Mouse (Mus musculus): ENCODE results near the gene Ttc25. TPM values are rescaled to one million over a fixed set of nuclear protein-coding genes. Genes with fewer than 3 reads are reported as not detected.

Ttc25 gene
- polyA plus RNA-seq, 1 experiment, result not detected

GRCm38 (mm10) chr11:100515061-100515460 is 30.3 kb upstream of the Ttc25 start:
- H3K27me3 ChIP-seq (ENCODE audit: control insufficient read depth), result no peaks in the 10 kb centered on the region
- no peak overlapping the region for H3K4me3 ChIP-seq (replicated peaks)
- peaks cover 4% of the 10 kb centered on the region; the same call in 1 of the 2 replicates for H3K4me1 ChIP-seq (ENCODE audit: control insufficient read depth)
- H3K36me3 ChIP-seq (ENCODE audit: control insufficient read depth), result peaks cover 82% of the 10 kb centered on the region
- H3K9me3 ChIP-seq (ENCODE audit: control insufficient read depth, low read length), result no peaks in the 10 kb centered on the region
- TF ChIP-seq TAL1 (IDR thresholded peaks at IDR 0.05; ENCODE audit: low read length), result no peak
- no peak for TF ChIP-seq GATA1 (IDR thresholded peaks at IDR 0.05; ENCODE audit: low read length)

DNA sequence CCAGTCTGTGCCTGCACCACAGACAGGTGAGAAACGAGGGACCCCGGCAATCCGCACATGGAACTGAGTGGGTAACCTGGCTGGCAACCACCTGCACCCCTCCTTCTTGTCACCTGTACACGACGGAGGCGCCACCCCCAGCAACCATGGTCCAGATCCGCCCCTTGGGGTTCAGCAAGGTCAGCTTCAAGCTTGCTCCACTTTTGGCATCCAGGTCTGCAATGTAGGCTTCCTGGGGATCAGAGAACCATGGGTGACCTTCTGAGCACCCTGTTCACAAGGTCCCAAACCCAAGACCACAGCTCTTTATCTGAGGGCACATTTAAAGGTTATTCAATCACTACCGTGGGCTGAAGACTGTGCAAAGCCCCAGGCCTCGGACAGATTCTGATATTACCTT is 29.6 kb upstream of the Ttc25 start:
- TF ChIP-seq TAL1 (IDR thresholded peaks at IDR 0.05; ENCODE audit: low read length), result no peak
- TF ChIP-seq GATA1 (IDR thresholded peaks at IDR 0.05; ENCODE audit: low read length), result no peak
- Histone ChIP-seq H3K4me3 (replicated peaks) (no peak overlapping the region), H3K36me3 (ENCODE audit: control insufficient read depth) (peaks cover 85% of the 10 kb centered on the region), H3K4me1 (ENCODE audit: control insufficient read depth) (peaks cover 4% of the 10 kb centered on the region; the same call in 1 of the 2 replicates), H3K9me3 (ENCODE audit: control insufficient read depth, low read length) (no peaks in the 10 kb centered on the region), H3K27me3 (ENCODE audit: control insufficient read depth) (no peaks in the 10 kb centered on the region)

- peaks cover 4% of the 10 kb centered on the region; the same call in 1 of the 2 replicates for H3K4me1 ChIP-seq (ENCODE audit: control insufficient read depth)
- no peak overlapping the region for H3K4me3 ChIP-seq (replicated peaks)
- H3K9me3 ChIP-seq (ENCODE audit: control insufficient read depth, low read length), result no peaks in the 10 kb centered on the region
- no peaks in the 10 kb centered on the region for H3K27me3 ChIP-seq (ENCODE audit: control insufficient read depth)
- peaks cover 87% of the 10 kb centered on the region for H3K36me3 ChIP-seq (ENCODE audit: control insufficient read depth)
- no peak for TF ChIP-seq GATA1 (IDR thresholded peaks at IDR 0.05; ENCODE audit: low read length)
- no peak for TF ChIP-seq TAL1 (IDR thresholded peaks at IDR 0.05; ENCODE audit: low read length)
Observed at GRCm38 (mm10) chr11:100516291-100516690, 29.1 kb upstream of the Ttc25 start.

- Histone ChIP-seq H3K27me3 (ENCODE audit: control insufficient read depth) (no peaks in the 10 kb centered on the region), H3K4me1 (ENCODE audit: control insufficient read depth) (peaks cover 4% of the 10 kb centered on the region; the same call in 1 of the 2 replicates), H3K4me3 (replicated peaks) (no peak overlapping the region), H3K9me3 (ENCODE audit: control insufficient read depth, low read length) (no peaks in the 10 kb centered on the region), H3K36me3 (ENCODE audit: control insufficient read depth) (peaks cover 89% of the 10 kb centered on the region)
- TF ChIP-seq TAL1 (IDR thresholded peaks at IDR 0.05; ENCODE audit: low read length), result no peak
- no peak for TF ChIP-seq GATA1 (IDR thresholded peaks at IDR 0.05; ENCODE audit: low read length)
Observed at GRCm38 (mm10) chr11:100518188-100518591, 27.2 kb upstream of the Ttc25 start.

GRCm38 (mm10) chr11:100519188-100519587 is 26.2 kb upstream of the Ttc25 start:
- TF ChIP-seq GATA1 (IDR thresholded peaks at IDR 0.05; ENCODE audit: low read length) (no peak), TAL1 (IDR thresholded peaks at IDR 0.05; ENCODE audit: low read length) (no peak)
- Histone ChIP-seq H3K4me3 (replicated peaks) (no peak overlapping the region), H3K9me3 (ENCODE audit: control insufficient read depth, low read length) (no peaks in the 10 kb centered on the region), H3K27me3 (ENCODE audit: control insufficient read depth) (no peaks in the 10 kb centered on the region), H3K4me1 (ENCODE audit: control insufficient read depth) (peaks cover 4% of the 10 kb centered on the region; the same call in 1 of the 2 replicates), H3K36me3 (ENCODE audit: control insufficient read depth) (peaks cover 88% of the 10 kb centered on the region)

DNA sequence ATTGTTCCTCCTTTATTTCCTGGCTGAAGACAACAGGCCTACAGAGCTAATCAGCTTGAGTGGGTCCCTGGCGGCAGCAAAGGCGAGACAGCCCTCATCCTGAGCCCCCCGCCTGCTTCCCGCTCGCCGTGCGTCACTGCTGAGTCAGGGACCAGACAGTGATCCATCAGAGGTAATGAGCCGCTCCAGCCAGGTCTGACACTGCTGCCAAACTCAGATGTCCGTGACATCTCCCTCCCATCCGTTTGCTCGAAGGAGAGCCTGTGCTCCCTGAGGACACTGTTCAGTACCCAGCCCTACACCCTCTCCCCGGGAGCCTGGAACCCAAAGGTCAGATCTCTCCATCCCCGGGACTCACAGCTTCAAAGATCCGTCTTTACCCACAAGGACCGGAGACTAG is 24.6 kb upstream of the Ttc25 start:
- no peak for TF ChIP-seq GATA1 (IDR thresholded peaks at IDR 0.05; ENCODE audit: low read length)
- no peak for TF ChIP-seq TAL1 (IDR thresholded peaks at IDR 0.05; ENCODE audit: low read length)
- H3K9me3 ChIP-seq (ENCODE audit: control insufficient read depth, low read length), result no peaks in the 10 kb centered on the region
- peaks cover 81% of the 10 kb centered on the region for H3K36me3 ChIP-seq (ENCODE audit: control insufficient read depth)
- peaks cover 19% of the 10 kb centered on the region for H3K4me1 ChIP-seq (ENCODE audit: control insufficient read depth)
- no peaks in the 10 kb centered on the region for H3K27me3 ChIP-seq (ENCODE audit: control insufficient read depth)
- no peak overlapping the region for H3K4me3 ChIP-seq (replicated peaks)

DNA sequence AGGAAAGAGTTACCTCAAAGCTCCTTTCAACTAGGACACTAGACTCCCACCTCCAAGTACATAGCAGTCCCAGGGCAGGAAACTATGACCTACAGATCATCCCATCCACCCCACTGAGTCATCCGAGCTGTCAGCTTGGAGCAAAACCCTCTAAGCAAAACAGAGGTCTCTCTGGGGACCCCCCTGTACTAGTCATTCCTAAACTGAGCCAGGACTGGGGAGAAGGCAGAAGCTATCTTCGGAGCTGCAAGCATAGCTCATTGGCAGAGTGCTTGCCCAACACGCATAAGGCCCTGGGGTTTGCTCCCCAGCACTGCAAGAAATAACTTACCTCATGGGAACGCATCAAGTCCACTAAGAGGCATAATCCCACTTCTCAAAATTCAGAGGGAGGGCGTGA is 21.0 kb upstream of the Ttc25 start:
- Histone ChIP-seq H3K9me3 (ENCODE audit: control insufficient read depth, low read length) (no peaks in the 10 kb centered on the region), H3K4me3 (replicated peaks) (no peak overlapping the region), H3K36me3 (ENCODE audit: control insufficient read depth) (peaks cover 57% of the 10 kb centered on the region), H3K4me1 (ENCODE audit: control insufficient read depth) (peaks cover 43% of the 10 kb centered on the region), H3K27me3 (ENCODE audit: control insufficient read depth) (no peaks in the 10 kb centered on the region)
- TF ChIP-seq GATA1 (IDR thresholded peaks at IDR 0.05; ENCODE audit: low read length) (no peak), TAL1 (IDR thresholded peaks at IDR 0.05; ENCODE audit: low read length) (no peak)

GRCm38 (mm10) chr11:100524987-100525630 is 20.3 kb upstream of the Ttc25 start:
- H3K36me3 ChIP-seq (ENCODE audit: control insufficient read depth), result peaks cover 50% of the 10 kb centered on the region
- H3K27me3 ChIP-seq (ENCODE audit: control insufficient read depth), result no peaks in the 10 kb centered on the region
- no peak overlapping the region for H3K4me3 ChIP-seq (replicated peaks)
- H3K4me1 ChIP-seq (ENCODE audit: control insufficient read depth), result peaks cover 43% of the 10 kb centered on the region
- TF ChIP-seq GATA1 (IDR thresholded peaks at IDR 0.05; ENCODE audit: low read length), result no peak
- no peak for TF ChIP-seq TAL1 (IDR thresholded peaks at IDR 0.05; ENCODE audit: low read length)
- H3K9me3 ChIP-seq (ENCODE audit: control insufficient read depth, low read length), result no peaks in the 10 kb centered on the region

- peak overlapping the region; percentile 85 for H3K4me3 ChIP-seq (replicated peaks)
- no peaks in the 10 kb centered on the region for H3K9me3 ChIP-seq (ENCODE audit: control insufficient read depth, low read length)
- TF ChIP-seq TAL1 (IDR thresholded peaks at IDR 0.05; ENCODE audit: low read length) (no peak), GATA1 (IDR thresholded peaks at IDR 0.05; ENCODE audit: low read length) (no peak)
- no peaks in the 10 kb centered on the region for H3K27me3 ChIP-seq (ENCODE audit: control insufficient read depth)
- H3K4me1 ChIP-seq (ENCODE audit: control insufficient read depth), result peaks cover 43% of the 10 kb centered on the region
- H3K36me3 ChIP-seq (ENCODE audit: control insufficient read depth), result peaks cover 38% of the 10 kb centered on the region
Observed at GRCm38 (mm10) chr11:100526052-100526816, 19.2 kb upstream of the Ttc25 start.

Measured in erythroblast, embryonic 14.5 days (primary cell).